Mouse (Mus musculus): ENCODE results near the gene Casp8. TPM values are rescaled to one million over a fixed set of nuclear protein-coding genes. Genes with fewer than 3 reads are reported as not detected.
"Not testable (repeated sequence)": the region's sequence is repeated elsewhere in the genome, so short reads cannot be mapped to it uniquely, and the experiment has no call there.

Casp8 gene
- polyA plus RNA-seq, 1 experiment from 2014 or later = 13.1 TPM

DNA sequence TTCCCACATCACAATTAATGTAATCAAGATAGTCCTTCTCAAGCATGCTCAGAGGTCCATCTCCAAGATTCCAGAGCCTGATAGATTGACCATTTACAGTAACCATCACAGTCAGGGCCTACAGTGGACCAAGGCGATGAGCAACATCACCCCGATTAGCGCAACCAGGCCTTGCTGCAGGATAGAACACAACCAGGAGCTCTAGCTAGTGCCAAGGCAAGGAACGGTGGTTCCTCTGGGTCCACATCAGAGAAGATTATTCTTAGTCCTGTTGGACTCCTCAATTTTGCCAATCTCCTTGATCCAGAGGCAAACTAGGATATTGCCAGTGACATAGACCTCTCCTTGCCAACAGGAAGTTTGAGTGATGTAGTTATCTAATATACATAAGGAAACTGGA, 6.8 kb upstream of the Casp8 start:
- 99% methylated on average over 4 of the region's 4 CpGs for WGBS
- ATAC-seq (ENCODE audit: insufficient read depth, low FRiP score, low TSS enrichment) (no peak), DNase-seq (ENCODE audit: low spot score) (no peak)
- H3K4me2 ChIP-seq (ENCODE audit: low read depth) = no peak overlapping the region
- no peak overlapping the region for H3K27ac ChIP-seq (ENCODE audit: low read depth, low read length)
- H3K4me1 ChIP-seq (ENCODE audit: control insufficient read depth, insufficient read depth, low read length) = no peaks in the 10 kb centered on the region
- H3K27me3 ChIP-seq (ENCODE audit: control insufficient read depth, insufficient read depth, low read length) = no peaks in the 10 kb centered on the region
- H3K4me3 ChIP-seq (ENCODE audit: low read depth, low read length) = no peak overlapping the region
- no peaks in the 10 kb centered on the region for H3K9me3 ChIP-seq (ENCODE audit: control insufficient read depth, low read length)
- no peaks in the 10 kb centered on the region for H3K36me3 ChIP-seq (ENCODE audit: control insufficient read depth, insufficient read depth, low read length)
- no peak overlapping the region for H3K9ac ChIP-seq (ENCODE audit: low read length)

DNA sequence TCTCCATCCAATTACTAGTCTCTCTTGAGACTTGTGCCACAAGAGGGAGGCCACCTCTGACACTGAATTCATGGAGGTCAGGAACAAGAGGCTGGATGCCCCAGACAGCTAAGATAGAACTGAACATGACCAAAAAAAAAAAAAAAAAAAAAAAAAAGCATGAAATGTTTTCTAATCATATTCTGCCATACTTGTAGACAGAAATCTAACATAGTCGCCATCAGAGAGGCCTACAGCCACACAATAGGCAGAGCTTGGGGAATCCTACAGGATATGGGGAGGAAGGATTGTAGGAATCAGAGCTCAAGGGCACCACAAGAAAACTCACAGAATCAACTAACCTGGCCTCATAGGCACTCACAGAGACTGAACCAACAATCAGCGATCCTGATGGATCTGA, 469 bp upstream of the Casp8 start:
- Histone ChIP-seq H3K27me3 (ENCODE audit: control insufficient read depth, insufficient read depth, low read length) (no peaks in the 10 kb centered on the region), H3K9ac (ENCODE audit: low read length) (no peak overlapping the region; the same call in 1 of the 2 replicates), H3K4me3 (ENCODE audit: low read depth, low read length) (no peak overlapping the region), H3K9me3 (ENCODE audit: control insufficient read depth, low read length) (no peaks in the 10 kb centered on the region), H3K36me3 (ENCODE audit: control insufficient read depth, insufficient read depth, low read length) (no peaks in the 10 kb centered on the region), H3K27ac (ENCODE audit: low read depth, low read length) (no peak overlapping the region), H3K4me1 (ENCODE audit: control insufficient read depth, insufficient read depth, low read length) (no peaks in the 10 kb centered on the region), H3K4me2 (ENCODE audit: low read depth) (no peak overlapping the region)
- ATAC-seq (ENCODE audit: insufficient read depth, low FRiP score, low TSS enrichment) (no peak), DNase-seq (ENCODE audit: low spot score) (no peak)
- 52% methylated on average over 2 of the region's 2 CpGs for WGBS

- Histone ChIP-seq H3K9me3 (ENCODE audit: control insufficient read depth, low read length) (no peaks in the 10 kb centered on the region), H3K27ac (ENCODE audit: low read depth, low read length) (no peak overlapping the region), H3K27me3 (ENCODE audit: control insufficient read depth, insufficient read depth, low read length) (no peaks in the 10 kb centered on the region), H3K9ac (ENCODE audit: low read length) (peak overlapping the region; percentile 73), H3K4me3 (ENCODE audit: low read depth, low read length) (peak overlapping the region; percentile 50), H3K4me1 (ENCODE audit: control insufficient read depth, insufficient read depth, low read length) (no peaks in the 10 kb centered on the region), H3K4me2 (ENCODE audit: low read depth) (peak overlapping the region; percentile 82), H3K36me3 (ENCODE audit: control insufficient read depth, insufficient read depth, low read length) (no peaks in the 10 kb centered on the region)
- WGBS = 3% methylated on average over 3 of the region's 3 CpGs
- DNase-seq (ENCODE audit: low spot score) (no peak), ATAC-seq (ENCODE audit: insufficient read depth, low FRiP score, low TSS enrichment) (no peak)
Observed at GRCm38 (mm10) chr1:58796059-58796363, 837 bp downstream of the Casp8 start.

- Histone ChIP-seq H3K4me2 (ENCODE audit: low read depth) (no peak overlapping the region), H3K4me3 (ENCODE audit: low read depth, low read length) (no peak overlapping the region), H3K36me3 (ENCODE audit: control insufficient read depth, insufficient read depth, low read length) (no peaks in the 10 kb centered on the region), H3K9me3 (ENCODE audit: control insufficient read depth, low read length) (no peaks in the 10 kb centered on the region), H3K4me1 (ENCODE audit: control insufficient read depth, insufficient read depth, low read length) (no peaks in the 10 kb centered on the region), H3K9ac (ENCODE audit: low read length) (no peak overlapping the region), H3K27ac (ENCODE audit: low read depth, low read length) (no peak overlapping the region), H3K27me3 (ENCODE audit: control insufficient read depth, insufficient read depth, low read length) (no peaks in the 10 kb centered on the region)
- 74% methylated on average over 4 of the region's 4 CpGs for WGBS
- ATAC-seq (ENCODE audit: insufficient read depth, low FRiP score, low TSS enrichment) (no peak), DNase-seq (ENCODE audit: low spot score) (no peak)
Observed at GRCm38 (mm10) chr1:58796853-58797252, 1.7 kb downstream of the Casp8 start.

DNA sequence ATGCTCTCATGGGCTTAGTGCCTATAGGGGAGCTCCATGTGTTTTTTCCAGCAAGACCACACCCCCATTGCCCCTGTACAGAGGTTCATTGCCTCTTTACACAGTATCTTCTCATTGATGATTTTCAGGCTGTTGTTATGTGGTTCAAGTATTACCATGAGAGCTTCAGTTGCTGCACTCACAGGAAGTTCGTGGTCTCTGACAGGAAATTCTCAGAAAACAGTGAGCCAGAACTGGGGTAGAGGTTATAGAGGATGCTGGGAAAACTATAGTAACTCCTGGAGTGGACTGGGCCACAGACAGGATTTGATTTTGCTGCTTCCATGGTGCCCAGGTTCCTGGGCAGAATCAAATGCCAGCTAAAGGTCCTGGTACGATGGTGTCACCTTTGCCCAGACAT, 2.2 kb downstream of the Casp8 start:
- H3K36me3 ChIP-seq (ENCODE audit: control insufficient read depth, insufficient read depth, low read length) = no peaks in the 10 kb centered on the region
- 85% methylated on average over 2 of the region's 2 CpGs for WGBS
- H3K4me3 ChIP-seq (ENCODE audit: low read depth, low read length) = no peak overlapping the region

DNA sequence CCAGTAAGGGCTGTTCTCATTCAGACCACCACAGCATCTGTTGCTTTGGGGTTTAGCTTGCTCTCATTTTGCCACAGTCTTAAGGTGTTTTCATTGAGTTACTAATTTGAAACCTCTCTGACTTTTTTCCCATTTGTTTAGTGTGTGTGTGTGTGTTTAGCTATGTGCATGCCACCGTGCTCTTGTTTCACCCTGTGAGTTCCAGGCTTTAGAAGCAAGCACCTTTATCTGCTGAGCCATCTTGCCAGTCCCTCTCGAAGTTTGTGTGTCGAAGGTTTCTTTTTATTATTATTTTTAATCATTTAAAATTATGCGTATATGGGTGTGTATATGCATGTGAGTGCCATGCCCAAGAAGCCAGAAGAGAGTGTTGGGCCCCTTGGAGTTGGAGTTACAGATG, 3.7 kb downstream of the Casp8 start:
- ATAC-seq (ENCODE audit: insufficient read depth, low FRiP score, low TSS enrichment) = no peak
- Histone ChIP-seq H3K4me3 (ENCODE audit: low read depth, low read length) (no peak overlapping the region), H3K27ac (ENCODE audit: low read depth, low read length) (no peak overlapping the region), H3K9ac (ENCODE audit: low read length) (no peak overlapping the region), H3K4me1 (ENCODE audit: control insufficient read depth, insufficient read depth, low read length) (no peaks in the 10 kb centered on the region), H3K9me3 (ENCODE audit: control insufficient read depth, low read length) (no peaks in the 10 kb centered on the region), H3K27me3 (ENCODE audit: control insufficient read depth, insufficient read depth, low read length) (no peaks in the 10 kb centered on the region), H3K4me2 (ENCODE audit: low read depth) (no peak overlapping the region), H3K36me3 (ENCODE audit: control insufficient read depth, insufficient read depth, low read length) (no peaks in the 10 kb centered on the region)
- 94% methylated on average over 4 of the region's 4 CpGs for WGBS
- no peak for DNase-seq (ENCODE audit: low spot score)

More for the DNA sequence above, 2.2 kb downstream of the Casp8 start:
- no peak overlapping the region for H3K9ac ChIP-seq (ENCODE audit: low read length)
- DNase-seq (ENCODE audit: low spot score) = no peak
- no peak for ATAC-seq (ENCODE audit: insufficient read depth, low FRiP score, low TSS enrichment)
- H3K4me1 ChIP-seq (ENCODE audit: control insufficient read depth, insufficient read depth, low read length) = no peaks in the 10 kb centered on the region
- no peaks in the 10 kb centered on the region for H3K9me3 ChIP-seq (ENCODE audit: control insufficient read depth, low read length)
- no peaks in the 10 kb centered on the region for H3K27me3 ChIP-seq (ENCODE audit: control insufficient read depth, insufficient read depth, low read length)
- no peak overlapping the region for H3K27ac ChIP-seq (ENCODE audit: low read depth, low read length)
- H3K4me2 ChIP-seq (ENCODE audit: low read depth) = no peak overlapping the region

- not testable (repeated sequence) for DNase-seq (ENCODE audit: low spot score); H3K9me3 ChIP-seq (ENCODE audit: control insufficient read depth, low read length); H3K27ac ChIP-seq (ENCODE audit: low read depth, low read length); H3K4me2 ChIP-seq (ENCODE audit: low read depth); ATAC-seq (ENCODE audit: insufficient read depth, low FRiP score, low TSS enrichment); H3K36me3 ChIP-seq (ENCODE audit: control insufficient read depth, insufficient read depth, low read length); H3K4me1 ChIP-seq (ENCODE audit: control insufficient read depth, insufficient read depth, low read length); H3K4me3 ChIP-seq (ENCODE audit: low read depth, low read length); H3K9ac ChIP-seq (ENCODE audit: low read length); H3K27me3 ChIP-seq (ENCODE audit: control insufficient read depth, insufficient read depth, low read length)
- WGBS = 76% methylated on average over 7 of the region's 7 CpGs
Observed at GRCm38 (mm10) chr1:58800644-58801043, 5.5 kb downstream of the Casp8 start.

- ATAC-seq (ENCODE audit: insufficient read depth, low FRiP score, low TSS enrichment) (no peak), DNase-seq (ENCODE audit: low spot score) (no peak)
- H3K9me3 ChIP-seq (ENCODE audit: control insufficient read depth, low read length) = no peaks in the 10 kb centered on the region
- H3K4me2 ChIP-seq (ENCODE audit: low read depth) = no peak overlapping the region
- no peaks in the 10 kb centered on the region for H3K36me3 ChIP-seq (ENCODE audit: control insufficient read depth, insufficient read depth, low read length)
- no peak overlapping the region for H3K27ac ChIP-seq (ENCODE audit: low read depth, low read length)
- H3K4me1 ChIP-seq (ENCODE audit: control insufficient read depth, insufficient read depth, low read length) = no peaks in the 10 kb centered on the region
- H3K27me3 ChIP-seq (ENCODE audit: control insufficient read depth, insufficient read depth, low read length) = no peaks in the 10 kb centered on the region
- 93% methylated on average over 8 of the region's 8 CpGs for WGBS
- H3K9ac ChIP-seq (ENCODE audit: low read length) = no peak overlapping the region
- H3K4me3 ChIP-seq (ENCODE audit: low read depth, low read length) = no peak overlapping the region
Observed at GRCm38 (mm10) chr1:58801558-58802285, 6.5 kb downstream of the Casp8 start.

- WGBS = 79% methylated on average over 18 of the region's 18 CpGs
- no peak overlapping the region for H3K27ac ChIP-seq (ENCODE audit: low read depth, low read length)
- no peaks in the 10 kb centered on the region for H3K36me3 ChIP-seq (ENCODE audit: control insufficient read depth, insufficient read depth, low read length)
- ATAC-seq (ENCODE audit: insufficient read depth, low FRiP score, low TSS enrichment) = no peak
- H3K9ac ChIP-seq (ENCODE audit: low read length) = no peak overlapping the region
- H3K4me1 ChIP-seq (ENCODE audit: control insufficient read depth, insufficient read depth, low read length) = no peaks in the 10 kb centered on the region
- no peak overlapping the region for H3K4me3 ChIP-seq (ENCODE audit: low read depth, low read length)
- H3K4me2 ChIP-seq (ENCODE audit: low read depth) = no peak overlapping the region
- H3K9me3 ChIP-seq (ENCODE audit: control insufficient read depth, low read length) = no peaks in the 10 kb centered on the region
- no peaks in the 10 kb centered on the region for H3K27me3 ChIP-seq (ENCODE audit: control insufficient read depth, insufficient read depth, low read length)
- DNase-seq (ENCODE audit: low spot score) = no peak
Observed at GRCm38 (mm10) chr1:58802322-58803273, 7.4 kb downstream of the Casp8 start.
